Mouse (Mus musculus) heart, adult 11 months (tissue): ENCODE data around the gene Ets1.

ENCODE experiments used
- DNase-seq: peaks from one replicate; pipeline ENCODE4 v3.0.0; 2022

Gene Ets1

GRCm38 (mm10) chr9:32695492-32696190 lies 59.6 kb downstream of the Ets1 start:
- peak; percentile 100 for DNase-seq

GRCm38 (mm10) chr9:32696259-32696658 lies 60.2 kb downstream of the Ets1 start:
- DNase-seq = no peak

- DNase-seq = peak; percentile 98
Observed at GRCm38 (mm10) chr9:32696717-32697116, 60.7 kb downstream of the Ets1 start.

GRCm38 (mm10) chr9:32697291-32698110 lies 61.5 kb downstream of the Ets1 start:
- DNase-seq = peak; percentile 74

GRCm38 (mm10) chr9:32698766-32699165 lies 62.7 kb downstream of the Ets1 start:
- DNase-seq = peak; percentile 76

GRCm38 (mm10) chr9:32699391-32699841 lies 63.4 kb downstream of the Ets1 start:
- peak; percentile 94 for DNase-seq

GRCm38 (mm10) chr9:32700091-32700905 lies 64.3 kb downstream of the Ets1 start:
- peak; percentile 82 for DNase-seq

- DNase-seq = peak; percentile 88
Observed at GRCm38 (mm10) chr9:32701126-32701997, 65.3 kb downstream of the Ets1 start.

GRCm38 (mm10) chr9:32701998-32702305 lies 65.9 kb downstream of the Ets1 start:
- DNase-seq = no peak

- DNase-seq = no peak
Observed at GRCm38 (mm10) chr9:32702836-32703395, 66.9 kb downstream of the Ets1 start.

- DNase-seq = peak; percentile 91
Observed at GRCm38 (mm10) chr9:32703976-32704745, 68.1 kb downstream of the Ets1 start.

- DNase-seq = peak; percentile 92
Observed at GRCm38 (mm10) chr9:32705827-32706478, 69.9 kb downstream of the Ets1 start.

GRCm38 (mm10) chr9:32707436-32707835 lies 71.4 kb downstream of the Ets1 start:
- no peak for DNase-seq

- DNase-seq = no peak
Observed at GRCm38 (mm10) chr9:32708491-32708890, 72.5 kb downstream of the Ets1 start.

- DNase-seq = peak; percentile 89
Observed at GRCm38 (mm10) chr9:32709359-32709758, 73.3 kb downstream of the Ets1 start.

GRCm38 (mm10) chr9:32709764-32710734 lies 74.0 kb downstream of the Ets1 start:
- DNase-seq = peak; percentile 85

GRCm38 (mm10) chr9:32710987-32711652 lies 75.1 kb downstream of the Ets1 start:
- DNase-seq = no peak

- peak; percentile 96 for DNase-seq
Observed at GRCm38 (mm10) chr9:32711768-32712167, 75.7 kb downstream of the Ets1 start.
